Mouse (Mus musculus): ENCODE data around the gene Pip4k2c.

The Pip4k2c gene

GRCm38 (mm10) chr10:127188079-127188453 is 23.3 kb downstream of the Pip4k2c start:
- no peak for DNase-seq

- DNase-seq, result no peak
Measured at GRCm38 (mm10) chr10:127187371-127188078, 23.9 kb downstream of the Pip4k2c start.

GRCm38 (mm10) chr10:127186451-127186850 is 24.9 kb downstream of the Pip4k2c start:
- no peak for DNase-seq

GRCm38 (mm10) chr10:127185506-127185905 is 25.9 kb downstream of the Pip4k2c start:
- no peak for DNase-seq

- no peak for DNase-seq
Measured at GRCm38 (mm10) chr10:127185101-127185500, 26.3 kb downstream of the Pip4k2c start.

GRCm38 (mm10) chr10:127183759-127184158 is 27.6 kb downstream of the Pip4k2c start:
- no peak for DNase-seq

- DNase-seq, result no peak
Measured at GRCm38 (mm10) chr10:127182624-127183023, 28.8 kb downstream of the Pip4k2c start.

GRCm38 (mm10) chr10:127181566-127181965 is 29.8 kb downstream of the Pip4k2c start:
- DNase-seq, result no peak

- DNase-seq, result no peak
Measured at GRCm38 (mm10) chr10:127180695-127181047, 30.7 kb downstream of the Pip4k2c start.

- DNase-seq, result no peak
Measured at GRCm38 (mm10) chr10:127179871-127180694, 31.3 kb downstream of the Pip4k2c start, which contains the start of gene Slc26a10. Slc26a10 (minus strand) TSS chr10:127180645.

GRCm38 (mm10) chr10:127178286-127179027 is 32.9 kb downstream of the Pip4k2c start:
- no peak for DNase-seq

- DNase-seq, result peak; percentile 88
Measured at GRCm38 (mm10) chr10:127177719-127178118, 33.7 kb downstream of the Pip4k2c start.

GRCm38 (mm10) chr10:127177235-127177634 is 34.1 kb downstream of the Pip4k2c start:
- no peak for DNase-seq

GRCm38 (mm10) chr10:127176756-127177155 is 34.6 kb downstream of the Pip4k2c start:
- no peak for DNase-seq

- no peak for DNase-seq
Measured at GRCm38 (mm10) chr10:127176228-127176627, 35.2 kb downstream of the Pip4k2c start.

GRCm38 (mm10) chr10:127174170-127174569 is 37.2 kb downstream of the Pip4k2c start:
- DNase-seq, result no peak

- DNase-seq, result no peak
Measured at GRCm38 (mm10) chr10:127173148-127174065, 38.0 kb downstream of the Pip4k2c start.

- DNase-seq, result no peak
Measured at GRCm38 (mm10) chr10:127171631-127172200, 39.7 kb downstream of the Pip4k2c start.

- DNase-seq, result peak; percentile 84
Measured at GRCm38 (mm10) chr10:127170837-127171272, 40.5 kb downstream of the Pip4k2c start.

GRCm38 (mm10) chr10:127170002-127170401 is 41.4 kb downstream of the Pip4k2c start:
- DNase-seq, result no peak

- no peak for DNase-seq
Measured at GRCm38 (mm10) chr10:127167614-127168192, 43.7 kb downstream of the Pip4k2c start.
